Mouse (Mus musculus): ENCODE results near the gene Wdr1. TPM values are rescaled to one million over a fixed set of nuclear protein-coding genes. Genes with fewer than 3 reads are reported as not detected.

The Wdr1 gene
- polyA plus RNA-seq, 1 experiment from 2014 or later, result 153 TPM

DNA sequence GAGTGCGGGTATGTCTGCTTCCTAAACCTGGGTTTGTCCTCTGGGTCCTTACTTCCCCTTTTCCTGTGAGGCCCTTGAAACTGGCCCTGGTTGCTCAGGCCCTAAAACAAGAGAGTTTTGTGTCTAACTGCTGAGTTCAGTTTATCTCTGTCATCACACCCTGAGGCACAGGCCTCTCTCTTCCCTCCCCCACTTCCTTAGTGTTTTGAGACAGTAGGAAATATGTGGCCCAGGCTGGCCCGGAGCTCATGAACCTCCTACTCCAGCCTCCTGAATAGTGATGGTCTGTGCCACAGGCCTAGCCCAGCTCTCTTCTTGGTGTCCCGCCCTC lies 57.6 kb downstream of the Wdr1 start:
- H3K4me2 ChIP-seq, result no peak overlapping the region
- no peak overlapping the region for H3K27ac ChIP-seq
- H3K27me3 ChIP-seq, result no peaks in the 10 kb centered on the region
- no peaks in the 10 kb centered on the region for H3K4me1 ChIP-seq
- H3K9me3 ChIP-seq, result no peaks in the 10 kb centered on the region
- no peaks in the 10 kb centered on the region for H3K36me3 ChIP-seq (replicated peaks)
- ATAC-seq (ENCODE audit: low FRiP score), result no peak
- 88% methylated on average over 3 of the region's 3 CpGs for WGBS
- H3K9ac ChIP-seq, result no peak overlapping the region
- H3K4me3 ChIP-seq (replicated peaks), result no peak overlapping the region

DNA sequence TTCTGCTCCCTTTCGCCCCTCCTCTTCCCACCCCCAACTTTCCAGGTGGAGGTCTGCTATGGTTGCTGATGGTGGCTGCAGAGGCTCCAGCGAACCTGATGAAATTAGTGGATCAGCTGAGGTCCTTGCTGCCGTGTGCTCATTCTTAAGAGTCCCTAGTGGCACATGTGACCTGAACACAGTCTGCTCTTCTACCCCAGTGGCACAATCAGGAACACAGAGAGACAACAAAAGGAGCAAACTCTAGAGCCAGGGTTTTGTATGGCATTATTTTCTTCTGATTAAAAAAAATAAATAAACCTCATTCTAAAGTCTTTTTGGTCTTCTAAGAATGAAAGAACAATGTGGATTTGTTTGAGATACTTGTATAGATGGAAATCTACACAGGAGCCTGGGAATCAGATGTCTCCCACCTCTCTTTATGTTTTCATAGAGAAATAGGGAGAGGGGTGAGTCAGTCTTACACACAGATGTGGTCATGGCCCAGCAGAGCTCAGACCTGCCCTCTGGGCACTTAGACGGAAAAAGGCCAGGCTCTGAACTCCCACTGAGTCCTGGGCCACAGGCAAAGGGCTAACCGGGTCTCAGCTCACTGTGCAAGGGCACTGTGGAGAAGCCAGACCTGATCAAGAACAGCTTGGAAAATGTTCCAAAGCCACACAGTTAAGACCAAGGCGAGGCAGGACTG lies 58.1 kb downstream of the Wdr1 start:
- Histone ChIP-seq H3K4me2 (no peak overlapping the region), H3K4me3 (replicated peaks) (no peak overlapping the region), H3K9me3 (no peaks in the 10 kb centered on the region), H3K36me3 (replicated peaks) (no peaks in the 10 kb centered on the region), H3K4me1 (no peaks in the 10 kb centered on the region), H3K27me3 (no peaks in the 10 kb centered on the region), H3K27ac (no peak overlapping the region), H3K9ac (no peak overlapping the region)
- 69% methylated on average over 6 of the region's 6 CpGs for WGBS
- no peak for ATAC-seq (ENCODE audit: low FRiP score)

DNA sequence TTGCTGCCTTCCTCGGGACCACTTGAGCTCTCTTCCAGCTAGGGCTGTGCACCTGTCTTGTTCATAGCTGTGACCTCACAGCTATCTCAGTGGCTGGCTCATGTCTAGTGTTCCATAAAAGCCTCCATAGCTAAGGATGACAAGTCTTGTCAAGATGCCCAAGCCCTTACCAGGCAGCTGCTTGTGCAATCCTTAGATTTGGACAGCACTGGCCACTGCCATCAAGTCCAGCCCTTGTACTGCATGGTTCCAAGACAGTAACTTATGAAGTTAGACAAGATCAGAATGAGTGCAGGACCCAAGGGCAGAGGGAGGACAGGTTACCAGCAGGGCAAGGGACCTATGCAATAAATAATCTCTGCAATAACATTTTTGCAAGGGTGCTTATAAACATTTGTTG lies 58.9 kb downstream of the Wdr1 start:
- H3K4me1 ChIP-seq, result no peaks in the 10 kb centered on the region
- no peak overlapping the region for H3K27ac ChIP-seq
- H3K9ac ChIP-seq, result no peak overlapping the region
- no peak overlapping the region for H3K4me2 ChIP-seq
- H3K4me3 ChIP-seq (replicated peaks), result no peak overlapping the region
- no peaks in the 10 kb centered on the region for H3K9me3 ChIP-seq
- ATAC-seq (ENCODE audit: low FRiP score), result no peak
- no peaks in the 10 kb centered on the region for H3K36me3 ChIP-seq (replicated peaks)
- WGBS, result 85% methylated on average over 1 of the region's 1 CpGs
- no peaks in the 10 kb centered on the region for H3K27me3 ChIP-seq

DNA sequence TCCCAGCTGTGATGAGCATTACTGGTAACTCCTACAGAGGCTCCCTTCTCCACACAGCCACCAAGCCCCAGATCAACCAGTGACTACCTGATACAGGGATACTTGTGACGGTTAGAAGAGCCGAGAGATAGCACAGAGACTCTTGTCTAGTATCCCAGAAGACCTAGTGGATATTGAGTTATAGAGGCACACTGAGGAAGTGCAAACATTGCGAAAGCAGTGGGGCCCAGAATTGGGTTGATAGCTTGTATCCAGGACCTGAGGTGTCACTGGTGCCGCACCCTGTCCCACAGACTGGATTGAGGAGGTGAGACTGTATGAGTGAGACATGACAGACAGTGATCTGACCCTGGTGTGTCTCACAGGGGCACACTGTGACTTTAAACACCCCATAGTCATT lies 60.0 kb downstream of the Wdr1 start, which contains the start of gene Slc2a9:
Gene Slc2a9 (minus strand): TSS at position 152 of the 400 bp plus-strand sequence.
- H3K36me3 ChIP-seq (replicated peaks), result no peaks in the 10 kb centered on the region
- 89% methylated on average over 4 of the region's 4 CpGs for WGBS
- no peaks in the 10 kb centered on the region for H3K4me1 ChIP-seq
- ATAC-seq (ENCODE audit: low FRiP score), result no peak
- no peak within 1 kb of the TSS for H3K4me3 ChIP-seq (replicated peaks)
- no peaks in the 10 kb centered on the region for H3K9me3 ChIP-seq
- no peak within 1 kb of the TSS for H3K4me2 ChIP-seq
- H3K9ac ChIP-seq, result no peak within 1 kb of the TSS
- H3K27me3 ChIP-seq, result no peaks in the 10 kb centered on the region
- H3K27ac ChIP-seq, result no peak within 1 kb of the TSS

DNA sequence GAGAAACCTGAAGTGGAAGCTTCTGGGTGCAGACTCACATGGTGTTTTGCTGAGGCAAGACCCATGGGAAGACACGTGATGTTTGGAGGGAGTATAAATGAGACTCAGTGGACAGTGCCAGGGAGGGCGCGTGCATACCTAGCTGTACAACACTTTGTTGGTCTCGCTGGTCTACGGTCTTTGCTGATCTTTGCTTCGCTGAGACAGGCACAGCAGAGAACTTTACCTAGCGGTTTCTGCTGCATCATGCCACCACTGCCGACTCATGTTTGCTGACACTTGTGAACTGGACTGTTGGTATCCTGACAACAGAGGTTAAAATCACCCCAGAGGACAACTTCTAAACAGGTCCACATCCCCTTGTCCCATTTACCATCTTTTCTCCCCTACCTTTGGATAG lies 63.0 kb downstream of the Wdr1 start:
- Histone ChIP-seq H3K27ac (no peak overlapping the region), H3K9me3 (no peaks in the 10 kb centered on the region), H3K4me2 (no peak overlapping the region), H3K4me1 (no peaks in the 10 kb centered on the region), H3K36me3 (replicated peaks) (no peaks in the 10 kb centered on the region), H3K27me3 (no peaks in the 10 kb centered on the region), H3K4me3 (replicated peaks) (no peak overlapping the region), H3K9ac (no peak overlapping the region)
- WGBS, result 94% methylated on average over 8 of the region's 8 CpGs
- no peak for ATAC-seq (ENCODE audit: low FRiP score)

DNA sequence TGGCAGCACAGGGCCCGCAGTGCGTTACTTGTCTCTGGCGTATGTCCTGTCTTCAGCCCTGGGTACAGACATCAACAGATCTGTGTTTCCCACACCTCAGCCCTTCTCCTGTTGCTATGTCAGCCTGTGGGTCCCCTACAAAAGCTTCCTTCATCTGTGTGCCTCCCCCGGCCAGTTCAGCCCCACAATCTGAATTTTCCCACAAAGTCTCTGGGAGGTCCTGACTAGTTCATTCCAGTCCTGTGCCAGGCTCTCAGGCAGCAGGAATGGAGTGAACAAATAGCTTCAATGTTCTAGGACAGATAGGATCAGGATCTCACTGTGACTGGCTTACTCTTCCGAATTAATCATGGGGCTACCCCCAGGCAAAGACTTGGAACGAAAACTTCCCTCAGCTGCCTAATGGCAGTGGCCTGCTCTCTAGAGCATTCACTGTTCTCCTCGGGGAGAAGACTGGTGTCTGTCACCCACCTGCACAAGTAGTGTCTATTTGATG lies 63.7 kb downstream of the Wdr1 start:
- H3K27ac ChIP-seq, result no peak overlapping the region
- no peaks in the 10 kb centered on the region for H3K4me1 ChIP-seq
- H3K9me3 ChIP-seq, result no peaks in the 10 kb centered on the region
- 81% methylated on average over 7 of the region's 7 CpGs for WGBS
- H3K4me3 ChIP-seq (replicated peaks), result no peak overlapping the region
- H3K36me3 ChIP-seq (replicated peaks), result no peaks in the 10 kb centered on the region
- no peaks in the 10 kb centered on the region for H3K27me3 ChIP-seq
- no peak overlapping the region for H3K4me2 ChIP-seq
- H3K9ac ChIP-seq, result no peak overlapping the region
- ATAC-seq (ENCODE audit: low FRiP score), result no peak

DNA sequence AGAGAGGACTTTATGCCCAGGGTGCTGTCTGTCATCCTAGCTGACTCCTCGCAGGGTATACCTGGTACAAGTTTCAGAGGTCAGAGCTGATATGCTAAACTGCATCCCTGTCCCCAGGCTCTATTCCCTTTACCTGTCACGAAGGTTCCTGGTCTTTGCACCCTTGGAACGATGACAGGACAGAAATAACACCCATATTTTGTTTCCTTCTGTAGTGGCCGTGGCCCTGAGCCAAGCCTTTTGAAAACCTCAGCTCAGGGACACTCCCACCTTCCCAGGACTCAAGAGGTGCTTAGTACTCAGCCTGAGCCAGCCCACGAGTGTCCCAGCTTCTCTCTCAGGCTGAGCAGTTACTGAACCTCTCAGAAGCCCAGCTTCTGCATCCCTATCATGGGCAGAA lies 64.5 kb downstream of the Wdr1 start:
- no peaks in the 10 kb centered on the region for H3K9me3 ChIP-seq
- no peak for ATAC-seq (ENCODE audit: low FRiP score)
- no peak overlapping the region for H3K4me3 ChIP-seq (replicated peaks)
- H3K36me3 ChIP-seq (replicated peaks), result no peaks in the 10 kb centered on the region
- no peak overlapping the region for H3K27ac ChIP-seq
- H3K4me1 ChIP-seq, result no peaks in the 10 kb centered on the region
- no peak overlapping the region for H3K9ac ChIP-seq
- no peak overlapping the region for H3K4me2 ChIP-seq
- WGBS, result 77% methylated on average over 5 of the region's 5 CpGs
- H3K27me3 ChIP-seq, result no peaks in the 10 kb centered on the region

DNA sequence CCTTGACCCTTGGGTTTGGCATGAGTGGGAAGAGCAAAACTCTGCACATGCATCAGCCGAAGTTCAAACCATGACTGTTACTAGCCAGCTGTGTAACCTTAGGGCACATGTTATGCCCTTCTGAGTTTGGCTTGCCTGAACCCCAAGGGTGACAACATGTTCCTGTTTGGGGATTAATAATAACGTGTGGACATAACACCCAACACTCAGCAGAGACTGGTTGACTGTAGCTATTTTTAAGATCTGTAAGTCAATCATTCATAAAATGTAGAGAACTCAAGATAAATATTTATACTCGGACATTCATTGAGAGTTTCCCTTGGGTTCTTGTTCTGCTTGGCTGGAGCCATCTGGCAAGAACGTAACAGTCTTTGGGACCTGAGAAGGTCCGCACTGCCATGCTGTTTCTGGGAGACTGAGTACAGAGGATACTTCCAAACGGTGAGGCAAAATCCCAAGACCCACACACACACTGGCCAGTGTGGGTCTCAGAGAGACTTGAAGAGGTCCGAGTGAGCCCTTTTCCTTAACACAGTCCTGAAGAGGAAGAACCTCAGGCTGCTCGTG lies 66.4 kb downstream of the Wdr1 start:
- Histone ChIP-seq H3K9ac (no peak overlapping the region), H3K27ac (no peak overlapping the region), H3K27me3 (no peaks in the 10 kb centered on the region), H3K9me3 (no peaks in the 10 kb centered on the region), H3K4me1 (no peaks in the 10 kb centered on the region), H3K4me2 (no peak overlapping the region), H3K36me3 (replicated peaks) (no peaks in the 10 kb centered on the region), H3K4me3 (replicated peaks) (no peak overlapping the region)
- no peak for ATAC-seq (ENCODE audit: low FRiP score)
- WGBS, result 87% methylated on average over 8 of the region's 8 CpGs

DNA sequence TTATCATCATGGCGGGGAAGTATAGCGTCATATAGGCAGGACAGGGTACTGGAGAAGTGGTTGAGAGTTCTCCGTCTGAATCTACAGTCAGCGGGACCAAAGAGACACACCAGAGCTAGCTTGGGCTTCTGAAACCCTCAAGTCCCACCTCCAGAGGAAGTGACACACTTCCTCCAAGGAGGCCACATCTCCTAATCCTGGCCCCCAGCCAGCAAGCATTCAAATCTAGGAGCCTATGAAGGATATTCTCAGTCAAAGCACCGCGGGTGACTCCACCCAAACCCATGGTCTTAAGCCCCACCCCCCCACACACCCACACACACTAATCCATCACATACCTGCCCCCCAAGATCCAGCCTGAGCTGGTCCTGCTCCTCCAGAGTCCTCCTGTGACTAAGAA lies 69.1 kb downstream of the Wdr1 start:
- Histone ChIP-seq H3K36me3 (replicated peaks) (no peaks in the 10 kb centered on the region), H3K4me1 (no peaks in the 10 kb centered on the region), H3K9me3 (no peaks in the 10 kb centered on the region), H3K4me3 (replicated peaks) (no peak overlapping the region), H3K27ac (no peak overlapping the region), H3K27me3 (no peaks in the 10 kb centered on the region), H3K9ac (no peak overlapping the region), H3K4me2 (no peak overlapping the region)
- 96% methylated on average over 6 of the region's 6 CpGs for WGBS
- ATAC-seq (ENCODE audit: low FRiP score), result no peak

DNA sequence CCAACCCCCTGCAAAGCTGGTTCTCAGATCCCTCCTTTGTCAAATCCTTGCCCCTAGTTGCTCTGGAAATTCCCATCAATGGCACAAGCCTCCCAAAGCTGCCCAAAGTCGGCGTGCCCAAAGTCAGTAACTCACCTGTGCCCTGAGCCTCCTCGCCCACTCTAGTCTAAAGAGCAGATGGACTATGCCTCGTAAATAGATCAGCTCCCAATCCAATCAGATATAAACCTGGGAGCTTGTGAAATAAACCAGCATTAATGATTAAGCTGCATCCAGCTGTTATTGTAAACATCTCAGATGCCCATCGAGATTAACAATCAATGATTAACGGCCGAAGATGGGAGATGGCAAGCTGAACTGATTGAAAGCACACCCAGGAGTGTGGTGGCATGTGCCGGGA lies 71.3 kb downstream of the Wdr1 start:
- no peak overlapping the region for H3K9ac ChIP-seq
- H3K27me3 ChIP-seq, result no peaks in the 10 kb centered on the region
- no peaks in the 10 kb centered on the region for H3K4me1 ChIP-seq
- H3K27ac ChIP-seq, result no peak overlapping the region
- H3K36me3 ChIP-seq (replicated peaks), result no peaks in the 10 kb centered on the region
- no peak overlapping the region for H3K4me2 ChIP-seq
- H3K9me3 ChIP-seq, result no peaks in the 10 kb centered on the region
- WGBS, result 88% methylated on average over 8 of the region's 8 CpGs
- no peak for ATAC-seq (ENCODE audit: low FRiP score)
- H3K4me3 ChIP-seq (replicated peaks), result no peak overlapping the region

DNA sequence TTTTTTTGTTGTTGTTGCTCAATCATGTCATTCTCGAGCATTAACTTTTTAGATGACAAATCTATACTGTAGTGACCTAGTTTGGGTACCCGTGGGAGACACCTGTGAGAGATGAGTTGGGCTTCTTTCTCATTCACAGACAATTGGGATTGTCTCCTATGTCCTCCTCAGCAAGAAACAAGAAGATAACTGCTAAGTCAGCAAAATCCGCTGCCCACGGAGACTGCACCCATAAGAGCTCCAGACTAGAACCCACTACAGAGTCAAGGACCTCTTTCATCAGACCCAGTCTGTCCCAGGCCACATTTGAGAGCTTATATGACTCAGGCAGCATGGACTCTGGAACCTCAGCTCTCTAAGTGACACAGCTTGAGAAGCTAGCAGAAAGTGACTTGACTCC lies 73.3 kb downstream of the Wdr1 start:
- H3K9me3 ChIP-seq, result no peaks in the 10 kb centered on the region
- no peaks in the 10 kb centered on the region for H3K4me1 ChIP-seq
- H3K27ac ChIP-seq, result no peak overlapping the region
- no peaks in the 10 kb centered on the region for H3K27me3 ChIP-seq
- H3K4me2 ChIP-seq, result no peak overlapping the region
- no peak for ATAC-seq (ENCODE audit: low FRiP score)
- H3K36me3 ChIP-seq (replicated peaks), result no peaks in the 10 kb centered on the region
- WGBS, result 93% methylated on average over 4 of the region's 4 CpGs
- H3K9ac ChIP-seq, result no peak overlapping the region
- H3K4me3 ChIP-seq (replicated peaks), result no peak overlapping the region

DNA sequence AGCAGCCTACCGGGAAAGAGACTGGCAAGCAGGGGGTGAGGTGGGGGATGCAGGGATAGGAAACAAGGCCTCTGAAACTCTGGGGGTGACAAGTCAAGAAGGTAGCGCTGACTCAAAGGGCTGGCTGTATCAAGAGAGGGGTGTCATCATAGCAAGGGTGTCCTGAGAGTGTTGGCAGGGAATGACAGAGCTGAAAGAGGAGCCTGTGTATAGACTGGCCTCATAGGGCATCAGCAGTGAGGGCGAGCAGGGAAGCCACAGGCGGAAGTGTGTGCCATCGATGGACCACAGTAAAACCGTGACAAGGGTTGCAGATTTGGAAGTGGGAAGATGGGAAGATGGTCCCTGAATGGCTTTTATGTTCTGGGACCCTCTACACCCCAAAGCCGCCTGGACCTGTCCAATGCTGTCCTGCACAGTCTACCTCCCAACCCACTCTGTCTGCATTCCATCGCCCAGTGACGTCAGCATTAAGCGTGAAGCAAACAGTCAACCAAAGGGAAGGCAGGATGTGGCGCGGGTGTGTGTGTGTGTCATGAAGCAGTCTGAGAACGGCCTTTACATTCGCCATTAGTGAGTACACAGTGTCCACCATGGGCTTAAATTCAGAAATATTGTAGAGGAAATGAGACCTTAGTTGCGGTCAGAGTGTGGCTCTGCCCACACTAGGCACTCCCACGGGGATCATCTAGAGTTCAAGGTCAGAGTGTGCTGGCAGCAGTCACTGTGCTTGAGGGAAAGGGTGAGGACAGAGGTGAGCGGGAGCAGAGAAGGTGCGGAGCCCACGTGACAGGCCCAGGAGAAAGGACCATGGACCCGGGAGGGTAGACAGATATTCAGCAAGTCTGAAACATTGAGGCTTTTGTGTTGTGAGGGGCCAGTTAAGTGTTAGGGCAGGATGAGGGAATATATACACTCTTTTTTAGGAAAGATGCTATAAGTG lies 74.1 kb downstream of the Wdr1 start:
- H3K9me3 ChIP-seq, result no peaks in the 10 kb centered on the region
- no peak overlapping the region for H3K27ac ChIP-seq
- no peaks in the 10 kb centered on the region for H3K4me1 ChIP-seq
- H3K4me2 ChIP-seq, result no peak overlapping the region
- WGBS, result 87% methylated on average over 20 of the region's 20 CpGs
- H3K36me3 ChIP-seq (replicated peaks), result no peaks in the 10 kb centered on the region
- H3K9ac ChIP-seq, result no peak overlapping the region
- H3K27me3 ChIP-seq, result no peaks in the 10 kb centered on the region
- no peak for ATAC-seq (ENCODE audit: low FRiP score)
- H3K4me3 ChIP-seq (replicated peaks), result no peak overlapping the region

Measured in forebrain, embryonic 12.5 days (tissue).